Mouse (Mus musculus) C2C12 (cell line): ENCODE measurements around the gene Tmem262. TPM values are rescaled to one million over a fixed set of nuclear protein-coding genes. Genes with fewer than 3 reads are reported as not detected.

Experiments used
- H3K27me3 ChIP-seq: one replicate; pipeline ENCODE4 v1.6.1; 2011; ENCODE audit not compliant: control insufficient read depth, insufficient read depth, insufficient read length
- H3K36me3 ChIP-seq: one replicate; pipeline ENCODE4 v1.6.1; 2011; ENCODE audit not compliant: control insufficient read depth, insufficient read depth
- H3K4me3 ChIP-seq: one replicate; pipeline ENCODE4 v1.5.1; 2011; ENCODE audit warnings: mild to moderate bottlenecking, control low read depth; ENCODE audit not compliant: poor library complexity, insufficient read depth, severe bottlenecking
- H3K79me2 ChIP-seq: one replicate; pipeline ENCODE4 v1.6.1; 2011; ENCODE audit not compliant: control insufficient read depth, insufficient read depth
- H3K79me3 ChIP-seq: one replicate; pipeline ENCODE4 v1.6.1; 2011; ENCODE audit warnings: low read depth, control low read depth
- H3ac ChIP-seq: one replicate; pipeline ENCODE3; 2011; ENCODE audit warnings: low read depth; ENCODE audit not compliant: control insufficient read depth, insufficient read length
- CEBPB ChIP-seq: IDR thresholded peaks from one replicate; pipeline ENCODE4 v1.6.1; 2011; ENCODE audit warnings: low read depth, mild to moderate bottlenecking, control low read depth, moderate library complexity
- CTCF ChIP-seq: IDR thresholded peaks from one replicate; pipeline ENCODE4 v1.5.1; 2011; ENCODE audit not compliant: control insufficient read depth, insufficient read depth, insufficient read length
- FOSL1 ChIP-seq: IDR thresholded peaks from one replicate; pipeline ENCODE4 v1.8.0; 2011; ENCODE audit warnings: mild to moderate bottlenecking, low read length; ENCODE audit not compliant: poor library complexity, insufficient read depth, severe bottlenecking
- MAX ChIP-seq: IDR thresholded peaks from one replicate; pipeline ENCODE4 v1.6.1; 2011; ENCODE audit warnings: mild to moderate bottlenecking, control low read depth
- MYOD1 ChIP-seq: IDR thresholded peaks from one replicate; pipeline ENCODE4 v1.6.1; 2011; ENCODE audit warnings: low read depth; ENCODE audit not compliant: control insufficient read depth, insufficient read length
- MYOG ChIP-seq: IDR thresholded peaks from one replicate; pipeline ENCODE4 v1.6.1; 2011; ENCODE audit not compliant: control insufficient read depth, insufficient read length; ENCODE audit errors: extremely low read depth
- USF1 ChIP-seq: IDR thresholded peaks from one replicate; pipeline ENCODE4 v1.6.1; 2011; ENCODE audit warnings: low read depth, mild to moderate bottlenecking, control low read depth, moderate library complexity
- polyA plus RNA-seq: library from polyadenylated mRNA; unstranded; fragments of >200 nt; fragmentation: generic; extraction: Trizol; gene quantifications from one replicate; pipeline ENCODE4 v1.2.1, GENCODE M21; 2012; ENCODE audit warnings: missing spikeins

Tmem262 gene
- polyA plus RNA-seq, 1 experiment: not detected

DNA sequence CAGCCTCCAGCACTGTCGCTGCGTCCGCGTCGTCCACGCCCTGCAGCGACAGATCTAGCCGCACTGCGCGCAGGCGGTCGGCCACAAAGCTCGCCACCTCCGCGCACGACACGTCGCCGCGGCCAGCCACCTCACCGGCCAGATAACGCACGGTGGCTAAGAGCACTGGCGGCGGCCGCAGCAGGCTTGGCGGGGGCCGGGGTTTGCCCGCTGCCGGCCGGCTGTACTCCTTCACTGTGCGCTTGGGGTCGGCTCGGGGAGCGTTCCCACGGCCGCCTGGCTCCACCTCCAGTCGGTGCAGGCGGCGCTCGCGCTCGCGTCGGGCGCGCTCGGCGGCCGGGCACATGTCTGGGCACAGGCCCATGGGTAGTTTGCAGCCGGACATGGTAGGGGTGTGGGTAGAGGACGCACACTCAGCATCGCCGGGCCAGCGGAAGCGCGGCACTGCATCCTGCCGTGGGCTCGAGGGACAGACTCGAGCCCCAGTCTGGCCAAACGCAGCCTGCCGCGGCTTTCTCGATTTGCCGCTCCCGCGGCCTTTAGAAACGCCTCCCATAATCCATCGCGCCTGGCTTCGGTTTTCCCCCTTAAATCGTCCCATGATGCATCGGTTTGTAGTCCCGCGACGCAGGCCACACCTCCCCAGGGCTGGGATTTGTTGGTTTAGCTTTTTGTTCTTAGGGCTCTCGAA is 38.3 kb downstream of the Tmem262 start, which contains the start of gene Sac3d1:
Sac3d1 (minus strand) TSS at position 665 of the 691 bp plus-strand sequence.
- H3K27me3 ChIP-seq: no peaks in the 10 kb centered on the region
- peaks cover 16% of the 10 kb centered on the region for H3K79me3 ChIP-seq
- peak within 1 kb of the TSS; percentile 95 for H3ac ChIP-seq
- H3K36me3 ChIP-seq: peaks cover 22% of the 10 kb centered on the region
- peaks cover 27% of the 10 kb centered on the region for H3K79me2 ChIP-seq
- TF ChIP-seq FOSL1 (no peak), USF1 (no peak), MAX (peak; percentile 67)
- peak within 1 kb of the TSS; percentile 74 for H3K4me3 ChIP-seq

DNA sequence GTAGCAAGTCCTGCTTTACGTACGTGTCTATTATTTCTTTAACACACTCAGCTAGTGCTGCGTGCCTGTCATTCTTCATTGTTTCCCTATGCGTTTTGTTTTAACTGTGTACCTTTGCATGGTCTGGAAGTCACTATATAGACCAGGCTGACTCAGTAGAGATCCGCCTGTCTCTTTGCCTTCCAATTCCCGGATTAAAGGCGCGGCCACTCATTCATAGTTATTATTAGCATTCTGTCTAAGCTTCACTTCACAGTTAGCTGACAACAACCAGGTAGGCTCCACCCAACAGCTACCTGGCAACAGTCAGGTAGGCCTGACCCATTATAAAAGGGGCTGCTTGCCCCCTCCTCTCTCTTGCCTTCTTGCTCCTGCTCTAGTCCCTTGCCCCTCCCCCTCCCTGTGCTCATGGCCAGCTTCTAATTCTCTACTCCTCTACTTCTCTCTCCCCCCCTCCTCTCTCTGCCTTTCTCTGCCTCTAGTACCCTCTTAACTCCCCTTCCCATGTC is 38.9 kb downstream of the Tmem262 start:
- Histone ChIP-seq H3K79me2 (peaks cover 27% of the 10 kb centered on the region), H3K4me3 (peak overlapping the region; percentile 74), H3K27me3 (no peaks in the 10 kb centered on the region), H3K36me3 (peaks cover 27% of the 10 kb centered on the region), H3ac (peak overlapping the region; percentile 38), H3K79me3 (peaks cover 16% of the 10 kb centered on the region)
- TF ChIP-seq USF1 (no peak), CTCF (no peak), CEBPB (no peak), MYOD1 (no peak), FOSL1 (no peak), MYOG (no peak), MAX (no peak)

DNA sequence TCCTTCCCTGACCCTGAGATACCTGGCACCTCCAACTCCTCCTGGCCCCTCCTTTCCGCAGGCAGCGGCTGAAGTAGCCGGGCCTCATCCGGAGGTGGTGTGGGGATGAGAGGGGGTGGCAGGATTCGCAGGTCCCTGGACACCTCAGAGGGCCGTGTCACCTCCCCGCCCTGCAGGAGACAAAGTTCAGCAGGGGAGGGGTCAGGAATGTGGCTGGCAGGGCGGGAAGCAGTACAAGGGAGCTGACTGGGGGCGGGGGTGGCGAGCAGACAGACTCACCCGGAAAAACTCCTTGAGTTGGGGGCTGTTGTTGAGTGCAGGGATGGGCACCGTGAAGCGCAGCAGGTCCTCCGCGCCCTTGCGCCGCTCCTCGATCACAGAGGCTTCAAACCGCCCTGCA is 41.9 kb downstream of the Tmem262 start:
- no peak overlapping the region for H3K4me3 ChIP-seq
- no peaks in the 10 kb centered on the region for H3K27me3 ChIP-seq
- no peak overlapping the region for H3ac ChIP-seq
- H3K36me3 ChIP-seq: peaks cover 8% of the 10 kb centered on the region
- peaks cover 9% of the 10 kb centered on the region for H3K79me3 ChIP-seq
- TF ChIP-seq MAX (no peak), MYOG (no peak), USF1 (no peak)
- H3K79me2 ChIP-seq: peaks cover 12% of the 10 kb centered on the region

DNA sequence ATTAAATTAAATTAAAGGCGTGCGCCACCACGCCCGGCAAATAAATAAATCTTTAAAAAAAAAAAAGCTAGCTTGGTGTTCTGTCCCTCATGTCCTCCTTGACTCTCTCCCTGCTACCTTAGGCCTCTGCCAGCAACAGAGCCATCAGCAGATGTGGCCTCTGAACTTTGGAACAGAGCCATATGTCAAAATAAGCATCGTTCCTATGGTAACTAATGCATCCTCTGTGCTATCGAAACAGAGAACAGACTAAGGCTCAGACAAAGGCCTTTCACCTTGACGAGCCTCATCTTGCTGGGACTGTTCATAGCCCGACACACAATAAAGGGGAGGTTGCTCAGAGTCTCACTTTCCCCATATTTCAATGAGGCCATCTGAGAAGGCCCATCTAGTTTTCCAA is 43.5 kb downstream of the Tmem262 start:
- no peak overlapping the region for H3K4me3 ChIP-seq
- TF ChIP-seq CTCF (no peak), MYOD1 (no peak), MAX (no peak), USF1 (no peak), MYOG (no peak), FOSL1 (no peak), CEBPB (no peak)
- no peak overlapping the region for H3ac ChIP-seq
- no peaks in the 10 kb centered on the region for H3K27me3 ChIP-seq
- no peaks in the 10 kb centered on the region for H3K79me2 ChIP-seq
- H3K36me3 ChIP-seq: peaks cover 8% of the 10 kb centered on the region
- no peaks in the 10 kb centered on the region for H3K79me3 ChIP-seq

DNA sequence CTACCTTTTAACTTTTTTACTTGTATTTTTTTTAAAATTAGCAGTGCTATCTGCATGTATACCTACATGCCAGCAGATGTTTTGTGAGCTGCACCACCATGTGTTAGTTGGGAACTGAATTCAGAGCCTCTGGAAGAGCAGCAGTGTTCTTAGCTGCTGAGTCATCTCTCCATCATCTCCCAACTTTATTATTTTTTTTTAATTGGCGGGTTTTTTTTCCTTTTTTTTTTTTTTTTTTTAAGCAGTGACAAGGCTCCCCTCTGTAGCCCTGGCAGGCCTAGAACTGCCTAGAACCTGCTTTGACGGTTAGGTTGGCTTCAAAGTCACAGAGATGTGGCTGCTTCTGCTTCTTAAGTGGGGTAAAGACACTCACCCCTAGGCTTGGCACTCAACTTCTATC is 45.1 kb downstream of the Tmem262 start:
- Histone ChIP-seq H3K36me3 (peaks cover 8% of the 10 kb centered on the region), H3K79me3 (no peaks in the 10 kb centered on the region), H3K79me2 (no peaks in the 10 kb centered on the region), H3K4me3 (no peak overlapping the region), H3ac (no peak overlapping the region), H3K27me3 (no peaks in the 10 kb centered on the region)
- TF ChIP-seq FOSL1: no peak
- TF ChIP-seq MAX: no peak
- no peak for TF ChIP-seq MYOD1
- TF ChIP-seq USF1: no peak
- no peak for TF ChIP-seq CTCF
- TF ChIP-seq MYOG: no peak
- TF ChIP-seq CEBPB: no peak

DNA sequence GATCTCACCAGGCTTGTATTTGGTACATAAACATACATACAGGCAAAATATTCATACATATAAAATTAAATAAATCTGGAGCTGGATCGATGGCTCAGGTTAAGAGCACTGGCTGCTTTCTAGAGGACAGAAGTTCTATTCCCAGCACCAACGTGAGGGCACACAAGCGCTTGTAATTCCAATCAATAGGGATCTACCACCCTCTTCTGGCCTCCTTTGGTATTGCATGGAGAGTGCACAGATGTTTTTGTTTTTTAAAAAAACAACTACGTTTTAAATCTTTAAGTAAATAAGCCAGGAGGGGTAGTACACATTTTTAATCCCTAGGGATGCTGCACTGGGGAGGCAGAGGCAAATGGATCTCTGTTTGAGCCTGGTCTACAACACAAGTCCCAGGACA is 46.5 kb downstream of the Tmem262 start:
- Histone ChIP-seq H3K4me3 (no peak overlapping the region), H3K36me3 (peaks cover 8% of the 10 kb centered on the region), H3K79me2 (no peaks in the 10 kb centered on the region), H3ac (no peak overlapping the region), H3K79me3 (no peaks in the 10 kb centered on the region), H3K27me3 (no peaks in the 10 kb centered on the region)
- no peak for TF ChIP-seq USF1
- peak; percentile 29 for TF ChIP-seq CTCF
